Mouse (Mus musculus) forebrain, postnatal 0 days (tissue): ENCODE measurements around the gene Peli2. TPM values are rescaled to one million over a fixed set of nuclear protein-coding genes. Genes with fewer than 3 reads are reported as not detected.

Source experiments
- ATAC-seq: fragments of 200-750 bp; cut with Nextera tagmentation; 2 replicates; pipeline ENCODE4 v1.8.0; 2017; ENCODE audit warnings: mild to moderate bottlenecking, moderate library complexity
- DNase-seq: peaks from one replicate; pipeline ENCODE4 v3.0.0-alpha.2; 2015
- H3K27ac ChIP-seq: fragments of 300-500 bp; sonication (generic); 2 replicates; pipeline ENCODE4 v1.5.1; 2014; ENCODE audit warnings: low read depth, mild to moderate bottlenecking, antibody characterized with exemption, low read length, moderate library complexity, mixed read lengths
- H3K27me3 ChIP-seq: fragments of 300-500 bp; sonication (generic); 2 replicates; pipeline ENCODE4 v1.6.1; 2014; ENCODE audit warnings: mild to moderate bottlenecking, low read length, mixed read lengths; ENCODE audit not compliant: insufficient read depth
- H3K36me3 ChIP-seq: fragments of 300-500 bp; sonication (generic); 2 replicates; pipeline ENCODE4 v1.6.1; 2014; ENCODE audit warnings: mild to moderate bottlenecking, moderate library complexity; ENCODE audit not compliant: insufficient read depth
- H3K4me1 ChIP-seq: fragments of 300-500 bp; sonication (generic); 2 replicates; pipeline ENCODE4 v1.6.1; 2014; ENCODE audit warnings: antibody characterized with exemption; ENCODE audit not compliant: insufficient read depth
- H3K4me2 ChIP-seq: fragments of 300-500 bp; sonication (generic); 2 replicates; pipeline ENCODE4 v1.6.1; 2014; ENCODE audit warnings: low read depth, mild to moderate bottlenecking, moderate library complexity
- H3K4me3 ChIP-seq: fragments of 300-500 bp; sonication (generic); 2 replicates; pipeline ENCODE4 v1.5.1; 2014; ENCODE audit warnings: low read depth, low read length, mixed read lengths
- H3K9ac ChIP-seq: fragments of 300-500 bp; sonication (generic); 2 replicates; pipeline ENCODE4 v1.6.1; 2014; ENCODE audit warnings: mild to moderate bottlenecking
- H3K9me3 ChIP-seq: fragments of 300-500 bp; sonication (generic); 2 replicates; pipeline ENCODE4 v1.6.1; 2016; ENCODE audit warnings: low read length
- CTCF ChIP-seq: sonication (generic); IDR thresholded peaks from 2 replicates; pipeline ENCODE4 v1.5.1; 2016; ENCODE audit warnings: antibody characterized with exemption, control low read depth, low read depth
- WGBS: fragments of 180-500 bp; shearing (Covaris S2); extraction: QIAGEN DNeasy Blood & Tissue Kit; methylation state at CpG from one replicate; pipeline ENCODE4 v1.1.7; 2014; 5-methylcytosine and 5-hydroxymethylcytosine counted together
- polyA plus RNA-seq: library from polyadenylated mRNA; unstranded; fragments of >200 nt; fragmentation: Nextera tagmentation; extraction: Ambion mirVana; gene quantifications from 2 replicates; pipeline ENCODE4 v1.2.1, GENCODE M21; 2015
- total RNA-seq: library from RNA; depleted of rRNA; stranded (reverse); fragments of >200 nt; gene quantifications from 2 replicates; pipeline ENCODE4 v1.2.3, GENCODE M21; 2014

The Peli2 gene
- total and polyA plus RNA-seq, 2 experiments from 2014 or later: 6.6 to 16.4 TPM

DNA sequence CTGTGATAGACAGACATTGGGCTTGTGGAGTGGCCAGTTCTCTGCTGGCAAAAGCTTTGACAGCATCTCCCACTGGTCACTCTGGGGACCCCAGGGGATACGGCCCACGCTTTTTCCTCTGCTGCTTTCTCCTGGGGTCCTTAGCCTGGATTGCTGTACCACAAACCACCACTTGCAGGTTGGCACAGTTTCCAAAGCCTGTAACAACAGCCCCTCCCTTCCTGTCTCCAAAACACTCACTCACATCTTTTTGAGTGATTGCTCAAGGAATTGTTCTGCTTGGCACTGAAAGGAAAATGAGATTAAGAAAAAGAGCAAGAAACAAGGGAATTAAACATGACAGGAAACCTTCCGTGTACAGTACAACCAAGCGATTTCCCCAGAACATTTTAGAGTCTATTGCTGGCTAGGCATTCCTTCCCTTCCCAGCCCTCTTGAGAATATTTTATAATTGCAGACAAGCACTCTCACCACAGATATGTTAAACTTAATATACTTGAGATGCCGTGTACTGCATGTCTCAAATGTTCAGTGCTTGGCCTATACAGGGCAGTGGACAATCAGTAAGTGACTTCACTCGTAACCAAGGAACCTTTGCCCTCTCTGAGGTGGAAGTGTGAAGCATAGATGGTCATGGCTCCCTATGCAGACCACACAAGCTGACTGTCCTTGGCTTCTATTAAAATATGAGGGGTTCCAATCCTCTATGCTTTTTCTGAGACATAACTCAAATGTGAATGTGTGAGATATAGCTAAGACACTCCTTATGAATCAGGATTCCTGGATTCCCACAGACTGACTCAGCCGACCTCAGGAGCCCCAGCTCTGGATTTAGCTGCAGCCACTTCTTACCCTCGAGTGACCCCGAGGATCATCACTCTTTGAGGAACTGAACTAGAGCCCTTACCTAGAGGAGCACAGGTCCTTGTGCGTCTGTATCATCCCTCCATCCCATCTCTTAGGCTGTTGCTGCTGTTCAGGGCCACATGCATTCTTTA lies 169.3 kb downstream of the Peli2 start:
- ATAC-seq: peak; percentile 59; the same call in 1 of the 2 replicates

GRCm38 (mm10) chr14:48293498-48293897 lies 172.9 kb downstream of the Peli2 start:
- ATAC-seq (no peak), DNase-seq (no peak)
- H3K4me2 ChIP-seq: no peak overlapping the region
- 89% methylated on average over 7 of the region's 7 CpGs for WGBS
- H3K9ac ChIP-seq: no peak overlapping the region
- no peak overlapping the region for H3K4me3 ChIP-seq
- H3K27ac ChIP-seq: no peak overlapping the region
- no peak for TF ChIP-seq CTCF
- no peaks in the 10 kb centered on the region for H3K36me3 ChIP-seq
- H3K4me1 ChIP-seq: peaks cover 10% of the 10 kb centered on the region
- no peaks in the 10 kb centered on the region for H3K27me3 ChIP-seq
- H3K9me3 ChIP-seq: no peaks in the 10 kb centered on the region

More for the DNA sequence above, 169.3 kb downstream of the Peli2 start:
- Histone ChIP-seq H3K9ac (no peak overlapping the region), H3K36me3 (no peaks in the 10 kb centered on the region), H3K4me3 (no peak overlapping the region), H3K27ac (no peak overlapping the region), H3K4me1 (no peaks in the 10 kb centered on the region), H3K9me3 (no peaks in the 10 kb centered on the region), H3K4me2 (no peak overlapping the region), H3K27me3 (no peaks in the 10 kb centered on the region)
- DNase-seq: no peak
- TF ChIP-seq CTCF: peak; percentile 27; the same call in 1 of the 2 replicates
- WGBS: 79% methylated on average over 10 of the region's 10 CpGs

- no peak overlapping the region for H3K27ac ChIP-seq
- 0 out of 2 replicates have a peak overlapping the region, but pooled peaks have one; percentile 10 for H3K9ac ChIP-seq
- no peak for DNase-seq
Observed at GRCm38 (mm10) chr14:48295410-48295809, 174.8 kb downstream of the Peli2 start.

DNA sequence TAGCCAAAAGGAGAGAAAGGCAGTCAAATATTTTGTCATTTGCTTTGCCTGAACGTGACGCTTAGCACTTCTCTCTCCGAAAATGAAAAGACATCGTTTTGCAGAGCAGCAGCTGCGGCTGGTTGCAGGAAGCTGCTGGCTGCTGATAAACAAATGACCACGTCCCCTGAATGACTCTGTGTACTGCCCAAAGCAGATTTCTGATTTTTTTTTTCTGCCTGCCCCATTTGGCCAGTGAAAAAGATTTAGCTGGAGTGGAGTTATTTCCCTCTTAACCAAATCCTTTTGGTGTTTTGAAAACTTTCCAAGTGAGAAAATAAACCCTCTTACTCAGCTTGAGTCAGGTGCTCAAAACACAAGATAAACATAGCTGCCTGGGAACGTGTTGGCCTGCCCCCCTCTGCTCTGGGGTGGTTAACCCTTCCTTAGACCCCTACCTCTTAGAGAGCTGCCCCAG lies 175.2 kb downstream of the Peli2 start:
- no peaks in the 10 kb centered on the region for H3K27me3 ChIP-seq
- 0 out of 2 replicates have a peak overlapping the region, but pooled peaks have one; percentile 10 for H3K9ac ChIP-seq
- peak; percentile 27; the same call in 1 of the 2 replicates for ATAC-seq
- no peak overlapping the region for H3K4me2 ChIP-seq
- H3K4me1 ChIP-seq: peaks cover 10% of the 10 kb centered on the region
- no peak for TF ChIP-seq CTCF
- DNase-seq: peak; percentile 47
- no peak overlapping the region for H3K4me3 ChIP-seq
- no peak overlapping the region for H3K27ac ChIP-seq
- H3K9me3 ChIP-seq: no peaks in the 10 kb centered on the region
- no peaks in the 10 kb centered on the region for H3K36me3 ChIP-seq
- WGBS: 10% methylated on average over 7 of the region's 7 CpGs

More at GRCm38 (mm10) chr14:48295410-48295809, 174.8 kb downstream of the Peli2 start:
- H3K36me3 ChIP-seq: no peaks in the 10 kb centered on the region
- 42% methylated on average over 5 of the region's 5 CpGs for WGBS
- H3K9me3 ChIP-seq: no peaks in the 10 kb centered on the region
- peaks cover 10% of the 10 kb centered on the region for H3K4me1 ChIP-seq
- no peak overlapping the region for H3K4me3 ChIP-seq
- TF ChIP-seq CTCF: no peak
- no peak overlapping the region for H3K4me2 ChIP-seq
- H3K27me3 ChIP-seq: no peaks in the 10 kb centered on the region
- ATAC-seq: no peak

DNA sequence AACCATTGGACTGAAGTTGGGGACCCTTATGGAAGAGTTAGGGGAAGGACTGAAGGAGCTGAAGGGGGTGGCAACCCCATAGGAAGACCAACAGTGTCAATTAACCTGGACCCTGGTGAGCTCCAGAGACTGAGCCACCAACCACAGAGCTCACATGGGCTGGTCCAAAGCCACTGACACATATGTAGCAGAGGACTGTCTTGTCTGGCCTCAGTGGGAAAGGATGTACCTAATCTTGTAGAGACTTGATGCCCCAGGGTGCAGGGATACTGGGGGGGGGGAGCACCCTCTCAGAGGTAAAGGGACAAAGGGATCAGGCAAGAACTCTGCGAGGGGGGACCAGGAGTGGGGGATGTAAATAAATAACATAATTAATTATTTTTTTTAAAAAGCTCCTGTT lies 176.2 kb downstream of the Peli2 start:
- Histone ChIP-seq H3K4me2 (no peak overlapping the region), H3K27ac (no peak overlapping the region), H3K36me3 (no peaks in the 10 kb centered on the region), H3K27me3 (no peaks in the 10 kb centered on the region), H3K4me1 (peaks cover 10% of the 10 kb centered on the region), H3K4me3 (no peak overlapping the region), H3K9ac (no peak overlapping the region), H3K9me3 (no peaks in the 10 kb centered on the region)
- DNase-seq (no peak), ATAC-seq (no peak)
- no peak for TF ChIP-seq CTCF
- WGBS: 81% methylated on average over 1 of the region's 1 CpGs

DNA sequence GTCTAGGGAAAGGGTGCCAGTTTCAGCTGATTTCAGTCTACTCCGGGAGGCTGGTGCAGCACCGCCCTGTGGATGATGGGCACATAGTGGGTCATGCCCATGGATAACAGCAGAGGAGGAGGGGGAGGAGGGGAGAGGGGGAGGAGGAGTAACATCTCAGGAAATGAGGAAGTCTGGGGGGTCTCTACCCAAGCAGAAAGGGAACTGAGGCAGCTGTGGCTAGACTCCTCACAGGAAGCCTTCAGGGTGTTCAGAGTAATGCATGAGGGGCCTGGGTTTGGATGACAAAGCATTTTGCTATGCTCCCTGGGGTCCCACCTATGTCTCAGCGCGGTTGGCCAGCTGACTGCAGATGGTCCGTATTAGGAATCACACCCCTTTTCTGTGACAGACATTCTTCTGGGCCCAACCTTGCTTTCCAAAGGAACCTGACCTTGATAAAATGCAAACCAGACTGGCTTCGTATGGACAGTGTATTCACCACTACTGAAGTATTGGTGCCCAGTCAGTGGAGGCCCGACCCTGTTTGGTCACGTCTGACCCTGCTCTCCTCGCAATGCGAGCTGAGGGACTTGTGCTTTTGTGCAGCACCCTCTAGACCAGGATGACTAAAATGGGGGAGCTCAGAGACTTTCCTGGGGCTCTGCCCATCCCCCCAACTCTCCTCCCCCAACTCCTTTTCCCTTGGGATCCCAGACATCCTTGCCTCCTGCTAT lies 182.0 kb downstream of the Peli2 start:
- H3K27me3 ChIP-seq: no peaks in the 10 kb centered on the region
- no peaks in the 10 kb centered on the region for H3K36me3 ChIP-seq
- H3K4me2 ChIP-seq: no peak overlapping the region
- no peak overlapping the region for H3K9ac ChIP-seq
- H3K27ac ChIP-seq: 0 out of 2 replicates have a peak overlapping the region, but pooled peaks have one; percentile 10
- no peak for TF ChIP-seq CTCF
- no peaks in the 10 kb centered on the region for H3K9me3 ChIP-seq
- ATAC-seq (peak; percentile 23), DNase-seq (no peak)
- no peak overlapping the region for H3K4me3 ChIP-seq
- WGBS: 84% methylated on average over 10 of the region's 10 CpGs
- H3K4me1 ChIP-seq: no peaks in the 10 kb centered on the region
